Mouse (Mus musculus): ENCODE measurements around the gene Calr4. TPM values are rescaled to one million over a fixed set of nuclear protein-coding genes. Genes with fewer than 3 reads are reported as not detected.

Gene Calr4
- polyA plus RNA-seq, 1 experiment from 2014 or later, result not detected

DNA sequence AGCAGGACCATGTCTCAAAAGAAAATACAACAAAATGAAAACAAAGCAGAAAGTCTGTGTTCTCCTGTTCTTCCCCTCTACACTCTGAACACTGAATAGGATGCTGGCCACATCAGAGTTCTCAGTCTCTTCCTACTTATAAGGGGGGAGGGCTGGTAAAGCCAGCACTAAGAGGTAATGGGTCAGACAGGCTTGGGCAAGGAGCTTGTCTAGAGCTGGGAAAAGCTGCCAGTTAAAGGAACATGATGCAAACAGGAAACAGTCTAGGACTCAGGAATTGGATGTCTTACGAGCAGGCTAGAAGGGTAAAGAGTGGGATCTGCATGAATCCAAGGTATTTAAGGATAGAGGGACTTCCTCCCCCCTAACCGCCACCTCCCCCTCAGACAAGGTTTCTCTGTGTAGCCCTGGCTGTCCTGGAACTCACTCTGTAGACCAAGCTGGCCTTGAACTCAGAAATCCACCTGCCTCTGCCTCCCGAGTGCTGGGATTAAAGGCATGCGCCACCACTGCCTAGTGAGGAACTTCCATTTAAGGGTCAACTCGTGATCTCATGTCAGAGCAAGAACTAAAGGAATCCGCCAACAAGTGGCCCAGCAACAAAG is 10.8 kb downstream of the Calr4 start:
- H3K4me2 ChIP-seq (ENCODE audit: low read depth, low read length), result no peak overlapping the region
- 57% methylated on average over 6 of the region's 6 CpGs for WGBS (ENCODE audit: insufficient replicate concordance)
- no peak overlapping the region for H3K27ac ChIP-seq (ENCODE audit: low read length)
- no peaks in the 10 kb centered on the region for H3K36me3 ChIP-seq (ENCODE audit: control insufficient read depth, insufficient read depth)
- no peaks in the 10 kb centered on the region for H3K9me3 ChIP-seq (replicated peaks; ENCODE audit: control insufficient read depth, low read length)
- H3K4me3 ChIP-seq (ENCODE audit: low read depth, low read length), result no peak overlapping the region
- no peak overlapping the region for H3K9ac ChIP-seq (ENCODE audit: low read depth, low read length)
- no peaks in the 10 kb centered on the region for H3K27me3 ChIP-seq (ENCODE audit: control insufficient read depth, insufficient read depth, low read depth, low read length)
- ATAC-seq (ENCODE audit: low read depth), result no peak
- no peaks in the 10 kb centered on the region for H3K4me1 ChIP-seq (ENCODE audit: control insufficient read depth, low read depth, low read length)

DNA sequence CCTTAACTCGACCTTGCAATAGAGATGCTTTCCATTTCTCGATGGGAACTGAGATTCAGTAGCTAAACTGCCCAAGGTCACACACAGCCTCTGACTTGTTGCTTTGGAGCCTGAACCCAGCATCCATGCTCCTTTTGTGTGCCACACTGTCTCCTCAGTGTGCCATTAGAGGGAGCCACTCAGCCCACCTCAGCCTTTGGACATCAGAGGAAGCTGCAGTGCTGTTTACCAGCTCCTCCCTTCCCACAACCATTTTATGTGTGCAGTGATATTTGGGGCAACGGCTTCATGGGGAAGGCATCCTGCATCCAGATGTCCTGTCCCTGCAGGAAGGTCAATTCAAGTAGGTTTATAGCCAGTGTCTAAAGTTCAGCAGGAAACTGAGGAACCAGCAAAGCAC is 17.3 kb downstream of the Calr4 start:
- Histone ChIP-seq H3K36me3 (ENCODE audit: control insufficient read depth, insufficient read depth) (no peaks in the 10 kb centered on the region), H3K27ac (ENCODE audit: low read length) (no peak overlapping the region), H3K4me3 (ENCODE audit: low read depth, low read length) (no peak overlapping the region), H3K9ac (ENCODE audit: low read depth, low read length) (no peak overlapping the region), H3K4me1 (ENCODE audit: control insufficient read depth, low read depth, low read length) (peaks cover 26% of the 10 kb centered on the region), H3K27me3 (ENCODE audit: control insufficient read depth, insufficient read depth, low read depth, low read length) (no peaks in the 10 kb centered on the region), H3K9me3 (replicated peaks; ENCODE audit: control insufficient read depth, low read length) (no peaks in the 10 kb centered on the region), H3K4me2 (ENCODE audit: low read depth, low read length) (no peak overlapping the region)
- 23% methylated on average over 3 of the region's 3 CpGs for WGBS (ENCODE audit: insufficient replicate concordance)
- no peak for ATAC-seq (ENCODE audit: low read depth)

DNA sequence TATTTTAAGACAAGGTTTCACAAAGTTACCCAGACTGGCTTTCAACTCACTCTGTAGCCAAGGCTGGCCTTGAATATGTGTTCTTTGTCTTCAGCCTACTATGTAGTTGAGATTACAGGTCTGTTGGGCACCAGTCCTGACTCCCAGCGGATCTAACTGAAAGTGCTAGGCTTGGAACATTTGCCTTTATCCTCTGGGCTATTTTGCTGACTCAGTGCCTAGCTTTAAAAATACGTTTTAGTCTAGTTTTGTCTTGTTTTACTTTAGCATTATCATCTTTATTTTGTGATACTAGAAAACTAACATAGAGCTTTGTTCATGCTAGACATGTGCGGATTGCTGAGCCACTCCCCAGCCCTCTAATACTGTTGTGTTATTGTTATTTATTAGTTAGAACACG is 17.9 kb downstream of the Calr4 start:
- Histone ChIP-seq H3K27ac (ENCODE audit: low read length) (no peak overlapping the region), H3K36me3 (ENCODE audit: control insufficient read depth, insufficient read depth) (no peaks in the 10 kb centered on the region), H3K4me3 (ENCODE audit: low read depth, low read length) (no peak overlapping the region), H3K9ac (ENCODE audit: low read depth, low read length) (no peak overlapping the region), H3K9me3 (replicated peaks; ENCODE audit: control insufficient read depth, low read length) (no peaks in the 10 kb centered on the region), H3K4me1 (ENCODE audit: control insufficient read depth, low read depth, low read length) (peaks cover 26% of the 10 kb centered on the region), H3K4me2 (ENCODE audit: low read depth, low read length) (no peak overlapping the region), H3K27me3 (ENCODE audit: control insufficient read depth, insufficient read depth, low read depth, low read length) (no peaks in the 10 kb centered on the region)
- no peak for ATAC-seq (ENCODE audit: low read depth)
- WGBS (ENCODE audit: insufficient replicate concordance), result 73% methylated on average over 4 of the region's 4 CpGs

DNA sequence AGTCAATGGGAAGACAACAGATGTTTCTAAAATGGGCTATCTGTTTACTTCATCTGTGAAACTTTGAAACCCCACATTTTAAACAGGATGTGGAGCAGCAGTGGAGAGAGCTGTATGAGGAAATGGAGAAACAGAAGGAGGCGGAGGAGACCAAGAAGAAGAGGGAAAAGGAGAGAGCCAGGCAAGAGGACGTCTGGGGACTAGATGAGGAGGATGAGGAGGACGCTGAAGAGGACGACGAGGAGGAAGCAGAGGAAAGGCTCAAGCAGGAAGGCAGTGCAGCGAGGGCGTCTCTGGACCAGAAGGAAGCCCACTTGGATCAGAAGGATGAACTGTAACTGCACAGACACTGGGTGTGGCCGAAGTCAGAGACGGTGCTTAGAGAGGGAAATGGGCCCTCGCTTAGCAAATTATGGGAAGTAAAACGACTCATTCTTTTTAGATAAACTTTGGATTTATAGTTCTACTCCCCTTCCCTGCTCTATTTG is 19.4 kb downstream of the Calr4 start:
- peak overlapping the region; percentile 31; the same call in 1 of the 2 replicates for H3K9ac ChIP-seq (ENCODE audit: low read depth, low read length)
- no peaks in the 10 kb centered on the region for H3K9me3 ChIP-seq (replicated peaks; ENCODE audit: control insufficient read depth, low read length)
- H3K36me3 ChIP-seq (ENCODE audit: control insufficient read depth, insufficient read depth), result no peaks in the 10 kb centered on the region
- H3K4me1 ChIP-seq (ENCODE audit: control insufficient read depth, low read depth, low read length), result peaks cover 26% of the 10 kb centered on the region
- WGBS (ENCODE audit: insufficient replicate concordance), result 21% methylated on average over 11 of the region's 11 CpGs
- peak overlapping the region; percentile 44 for H3K4me2 ChIP-seq (ENCODE audit: low read depth, low read length)
- H3K27ac ChIP-seq (ENCODE audit: low read length), result peak overlapping the region; percentile 65
- H3K4me3 ChIP-seq (ENCODE audit: low read depth, low read length), result peak overlapping the region; percentile 21; the same call in 1 of the 2 replicates
- H3K27me3 ChIP-seq (ENCODE audit: control insufficient read depth, insufficient read depth, low read depth, low read length), result no peaks in the 10 kb centered on the region
- no peak for ATAC-seq (ENCODE audit: low read depth)

DNA sequence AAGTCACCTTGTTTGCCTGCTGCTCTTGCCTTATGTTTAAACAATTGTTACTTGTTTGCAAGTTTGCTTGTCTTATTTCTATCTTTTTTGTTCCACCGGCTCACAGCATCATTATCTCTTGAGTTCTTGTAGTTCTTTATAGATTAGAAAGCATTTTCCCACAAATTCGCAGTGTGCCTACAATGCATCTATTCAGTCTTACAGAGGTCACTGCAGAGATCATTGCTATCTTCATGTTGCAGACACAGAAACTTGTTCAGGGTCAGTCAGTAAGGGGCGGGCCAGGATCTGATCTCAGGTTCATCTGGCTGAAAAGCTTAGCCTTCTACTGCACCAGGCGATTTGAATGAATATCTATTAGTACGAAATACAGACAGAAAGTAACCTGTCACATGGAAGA is 20.2 kb downstream of the Calr4 start:
- H3K4me1 ChIP-seq (ENCODE audit: control insufficient read depth, low read depth, low read length), result peaks cover 26% of the 10 kb centered on the region
- H3K27ac ChIP-seq (ENCODE audit: low read length), result peak overlapping the region; percentile 53
- H3K9me3 ChIP-seq (replicated peaks; ENCODE audit: control insufficient read depth, low read length), result no peaks in the 10 kb centered on the region
- ATAC-seq (ENCODE audit: low read depth), result peak; percentile 77
- no peaks in the 10 kb centered on the region for H3K27me3 ChIP-seq (ENCODE audit: control insufficient read depth, insufficient read depth, low read depth, low read length)
- H3K36me3 ChIP-seq (ENCODE audit: control insufficient read depth, insufficient read depth), result no peaks in the 10 kb centered on the region
- H3K9ac ChIP-seq (ENCODE audit: low read depth, low read length), result no peak overlapping the region
- no peak overlapping the region for H3K4me3 ChIP-seq (ENCODE audit: low read depth, low read length)
- 21% methylated on average over 5 of the region's 5 CpGs for WGBS (ENCODE audit: insufficient replicate concordance)
- H3K4me2 ChIP-seq (ENCODE audit: low read depth, low read length), result peak overlapping the region; percentile 12

DNA sequence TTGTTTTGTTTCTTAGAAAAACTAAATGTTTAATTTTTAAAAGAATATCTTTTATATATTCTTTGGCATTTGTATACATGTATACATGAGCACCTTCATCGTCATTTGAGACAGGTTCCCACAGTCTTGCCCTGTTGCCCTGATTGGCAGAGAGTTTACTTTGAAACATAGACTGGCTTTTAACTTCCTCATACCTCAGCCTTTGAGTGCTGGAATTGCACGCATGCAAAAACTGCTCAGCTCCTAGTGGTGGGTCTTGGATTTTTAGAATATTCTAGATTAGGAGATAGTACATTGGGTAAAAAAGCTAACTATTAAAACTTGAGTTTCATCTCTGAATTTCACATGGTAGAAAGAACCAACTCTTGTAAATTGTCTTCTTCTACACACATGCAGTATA is 21.0 kb downstream of the Calr4 start:
- H3K36me3 ChIP-seq (ENCODE audit: control insufficient read depth, insufficient read depth), result no peaks in the 10 kb centered on the region
- ATAC-seq (ENCODE audit: low read depth), result no peak
- 12% methylated on average over 2 of the region's 2 CpGs for WGBS (ENCODE audit: insufficient replicate concordance)
- no peaks in the 10 kb centered on the region for H3K27me3 ChIP-seq (ENCODE audit: control insufficient read depth, insufficient read depth, low read depth, low read length)
- no peak overlapping the region for H3K4me3 ChIP-seq (ENCODE audit: low read depth, low read length)
- H3K9ac ChIP-seq (ENCODE audit: low read depth, low read length), result no peak overlapping the region
- no peak overlapping the region for H3K4me2 ChIP-seq (ENCODE audit: low read depth, low read length)
- H3K4me1 ChIP-seq (ENCODE audit: control insufficient read depth, low read depth, low read length), result peaks cover 26% of the 10 kb centered on the region
- H3K9me3 ChIP-seq (replicated peaks; ENCODE audit: control insufficient read depth, low read length), result no peaks in the 10 kb centered on the region
- peak overlapping the region; percentile 70; the same call in 1 of the 2 replicates for H3K27ac ChIP-seq (ENCODE audit: low read length)

DNA sequence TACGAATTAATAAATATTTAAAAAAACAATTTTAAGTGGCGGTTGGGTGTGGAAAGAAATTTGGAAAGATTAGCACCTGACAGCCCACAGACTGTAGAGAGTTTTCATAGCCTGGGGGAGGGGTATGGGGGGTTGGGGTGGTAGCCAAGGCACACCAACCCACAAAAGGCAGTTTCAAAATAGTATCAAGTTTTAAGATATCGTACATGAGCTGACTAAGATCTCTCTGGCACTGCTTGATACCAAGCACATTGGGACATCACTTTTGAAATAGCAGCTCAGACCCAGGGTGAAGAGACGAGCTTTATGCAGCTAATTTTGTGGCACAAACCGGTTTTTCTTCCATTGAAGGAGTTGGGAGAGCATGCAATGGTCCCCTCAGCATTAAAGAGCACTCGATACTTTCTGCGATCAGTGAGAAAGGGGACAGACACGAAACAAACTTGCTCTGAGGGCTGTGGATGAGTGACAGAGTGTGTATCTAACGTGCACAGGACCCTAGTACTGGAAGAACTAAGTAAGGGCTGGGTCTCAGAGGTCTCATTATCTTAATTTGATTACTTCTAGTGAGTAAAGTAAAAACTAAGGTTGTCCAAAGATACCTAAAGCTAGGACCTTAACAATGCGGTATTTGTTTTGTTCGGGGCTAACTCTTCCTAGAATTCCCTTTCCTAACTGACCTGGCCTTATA is 21.6 kb downstream of the Calr4 start:
- Histone ChIP-seq H3K36me3 (ENCODE audit: control insufficient read depth, insufficient read depth) (no peaks in the 10 kb centered on the region), H3K4me2 (ENCODE audit: low read depth, low read length) (peak overlapping the region; percentile 44), H3K27me3 (ENCODE audit: control insufficient read depth, insufficient read depth, low read depth, low read length) (no peaks in the 10 kb centered on the region), H3K4me1 (ENCODE audit: control insufficient read depth, low read depth, low read length) (peaks cover 26% of the 10 kb centered on the region), H3K9ac (ENCODE audit: low read depth, low read length) (no peak overlapping the region), H3K27ac (ENCODE audit: low read length) (peak overlapping the region; percentile 49; the same call in 1 of the 2 replicates), H3K9me3 (replicated peaks; ENCODE audit: control insufficient read depth, low read length) (no peaks in the 10 kb centered on the region), H3K4me3 (ENCODE audit: low read depth, low read length) (no peak overlapping the region)
- peak; percentile 69 for ATAC-seq (ENCODE audit: low read depth)
- WGBS (ENCODE audit: insufficient replicate concordance), result 27% methylated on average over 11 of the region's 11 CpGs

DNA sequence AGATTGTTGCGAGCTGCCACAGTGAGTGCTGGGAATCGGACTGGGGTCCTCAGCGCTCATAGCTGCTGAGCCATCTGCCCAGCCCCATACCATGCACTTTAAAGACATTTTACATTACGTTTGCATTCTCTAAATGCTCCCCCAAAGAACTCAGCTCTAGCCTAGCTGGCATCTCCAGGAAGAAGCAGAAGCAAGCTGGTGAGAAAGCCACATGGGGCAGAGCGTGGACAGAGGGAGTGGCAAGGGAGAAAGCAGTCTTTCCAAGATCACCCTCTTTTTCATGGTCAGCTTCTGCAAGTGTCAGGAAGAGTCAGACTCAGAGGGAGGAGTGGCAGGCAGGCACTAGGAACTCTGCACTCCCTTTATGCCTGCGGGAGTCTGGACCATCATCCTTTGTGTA is 22.5 kb downstream of the Calr4 start:
- Histone ChIP-seq H3K4me3 (ENCODE audit: low read depth, low read length) (no peak overlapping the region), H3K9ac (ENCODE audit: low read depth, low read length) (no peak overlapping the region), H3K4me2 (ENCODE audit: low read depth, low read length) (no peak overlapping the region), H3K27me3 (ENCODE audit: control insufficient read depth, insufficient read depth, low read depth, low read length) (no peaks in the 10 kb centered on the region), H3K36me3 (ENCODE audit: control insufficient read depth, insufficient read depth) (no peaks in the 10 kb centered on the region), H3K27ac (ENCODE audit: low read length) (peak overlapping the region; percentile 20; the same call in 1 of the 2 replicates), H3K4me1 (ENCODE audit: control insufficient read depth, low read depth, low read length) (peaks cover 25% of the 10 kb centered on the region), H3K9me3 (replicated peaks; ENCODE audit: control insufficient read depth, low read length) (no peaks in the 10 kb centered on the region)
- 84% methylated on average over 6 of the region's 6 CpGs for WGBS (ENCODE audit: insufficient replicate concordance)
- ATAC-seq (ENCODE audit: low read depth), result no peak

DNA sequence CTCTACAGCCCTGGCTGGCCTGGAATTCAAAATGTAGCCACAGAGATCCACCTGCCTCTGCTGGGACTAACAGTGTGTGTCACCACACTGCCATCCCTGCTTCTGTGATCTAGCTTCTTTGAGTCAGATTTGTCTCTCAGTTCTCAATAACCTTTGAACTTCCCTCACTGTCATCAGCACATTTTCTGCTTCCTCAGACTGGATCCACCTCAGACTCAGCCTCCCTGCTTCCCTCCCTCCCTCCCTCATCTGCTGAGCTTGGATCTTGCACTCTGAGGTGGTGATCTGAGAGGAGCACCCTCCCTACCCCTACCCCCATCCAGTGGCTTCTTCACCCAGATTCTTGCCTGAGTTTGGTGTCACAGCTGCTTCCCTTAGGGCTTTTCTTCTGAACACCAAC is 23.4 kb downstream of the Calr4 start:
- Histone ChIP-seq H3K27ac (ENCODE audit: low read length) (no peak overlapping the region), H3K4me1 (ENCODE audit: control insufficient read depth, low read depth, low read length) (peaks cover 21% of the 10 kb centered on the region), H3K27me3 (ENCODE audit: control insufficient read depth, insufficient read depth, low read depth, low read length) (no peaks in the 10 kb centered on the region), H3K36me3 (ENCODE audit: control insufficient read depth, insufficient read depth) (no peaks in the 10 kb centered on the region), H3K4me3 (ENCODE audit: low read depth, low read length) (no peak overlapping the region), H3K9ac (ENCODE audit: low read depth, low read length) (no peak overlapping the region), H3K4me2 (ENCODE audit: low read depth, low read length) (no peak overlapping the region), H3K9me3 (replicated peaks; ENCODE audit: control insufficient read depth, low read length) (no peaks in the 10 kb centered on the region)
- no peak for ATAC-seq (ENCODE audit: low read depth)
